Mouse (Mus musculus): ENCODE results near the gene Meox1.
A peak's percentile ranks its signal among the peaks of the same experiment; 100 is the strongest.

Meox1 gene

GRCm38 (mm10) chr11:101896546-101897361 is 2.6 kb upstream of the Meox1 start:
- DNase-seq = no peak

GRCm38 (mm10) chr11:101893560-101893959 is 614 bp downstream of the Meox1 start:
- no peak for DNase-seq

- DNase-seq = no peak
These were observed 2.7 kb downstream of the Meox1 start for GRCm38 (mm10) chr11:101891451-101891850.

GRCm38 (mm10) chr11:101889781-101890180 is 4.4 kb downstream of the Meox1 start:
- no peak for DNase-seq

GRCm38 (mm10) chr11:101888820-101889219 is 5.4 kb downstream of the Meox1 start:
- DNase-seq = no peak

GRCm38 (mm10) chr11:101886436-101886835 is 7.7 kb downstream of the Meox1 start:
- DNase-seq = no peak

- no peak for DNase-seq
These were observed 8.3 kb downstream of the Meox1 start for GRCm38 (mm10) chr11:101885881-101886319.

- no peak for DNase-seq
These were observed 8.9 kb downstream of the Meox1 start for GRCm38 (mm10) chr11:101885232-101885631.

- no peak for DNase-seq
These were observed 10.3 kb downstream of the Meox1 start for GRCm38 (mm10) chr11:101883911-101884310.

GRCm38 (mm10) chr11:101882500-101883290 is 11.5 kb downstream of the Meox1 start:
- no peak for DNase-seq

- DNase-seq = no peak
These were observed 12.5 kb downstream of the Meox1 start for GRCm38 (mm10) chr11:101881604-101882071.

GRCm38 (mm10) chr11:101881185-101881584 is 13.0 kb downstream of the Meox1 start:
- no peak for DNase-seq

GRCm38 (mm10) chr11:101879672-101880071 is 14.5 kb downstream of the Meox1 start:
- no peak for DNase-seq

- no peak for DNase-seq
These were observed 15.5 kb downstream of the Meox1 start for GRCm38 (mm10) chr11:101878696-101879095.

- no peak for DNase-seq
These were observed 19.2 kb downstream of the Meox1 start for GRCm38 (mm10) chr11:101874978-101875377.

GRCm38 (mm10) chr11:101873909-101874308 is 20.3 kb downstream of the Meox1 start:
- DNase-seq = no peak

- DNase-seq = no peak
These were observed 22.7 kb downstream of the Meox1 start for GRCm38 (mm10) chr11:101871435-101871834.

GRCm38 (mm10) chr11:101870067-101870765 is 24.0 kb downstream of the Meox1 start:
- peak; percentile 28 for DNase-seq

- no peak for DNase-seq
These were observed 26.6 kb downstream of the Meox1 start for GRCm38 (mm10) chr11:101867513-101868052.

GRCm38 (mm10) chr11:101858742-101859141 is 35.4 kb downstream of the Meox1 start:
- no peak for DNase-seq

GRCm38 (mm10) chr11:101855950-101856712 is 38.0 kb downstream of the Meox1 start:
- DNase-seq = no peak

GRCm38 (mm10) chr11:101851042-101851441 is 43.1 kb downstream of the Meox1 start:
- no peak for DNase-seq

Measured in thymus, postnatal 4 days (tissue).